Mouse (Mus musculus): ENCODE data around the gene Krt10. TPM values are rescaled to one million over a fixed set of nuclear protein-coding genes. Genes with fewer than 3 reads are reported as not detected.

Gene Krt10
- total RNA-seq (2023): 1 to 10 TPM; 1.5 to 3.2 TPM

GRCm38 (mm10) chr11:99389264-99389663 is at the start of gene Krt10:
Gene Krt10, minus strand, starts transcription at chr11:99389364.

GRCm38 (mm10) chr11:99437972-99438371 is 48.8 kb upstream of the Krt10 start, which contains the start of gene Krt20:
Gene Krt20, minus strand, starts transcription at chr11:99438150.

GRCm38 (mm10) chr11:99422159-99422558 is 33.0 kb upstream of the Krt10 start, which contains the start of gene Krt12:
Gene Krt12, minus strand, starts transcription at chr11:99422259.

GRCm38 (mm10) chr11:99374803-99375202 is 14.4 kb downstream of the Krt10 start, which contains the start of gene Krt28:
Gene Krt28, minus strand, starts transcription at chr11:99374903.

GRCm38 (mm10) chr11:99351004-99351403 is 38.2 kb downstream of the Krt10 start, which contains the start of gene Krt27:
Gene Krt27, minus strand, starts transcription at chr11:99351104.

GRCm38 (mm10) chr11:99337866-99338265 is 51.3 kb downstream of the Krt10 start, which contains the start of gene Krt26:
Gene Krt26, minus strand, starts transcription at chr11:99337966.

Other genes starting within 250 kb of the Krt10 start
- gene Ccr7, start 234.3 kb downstream of the Krt10 start, total RNA-seq (2023): 100 to 1,000 TPM; 336 to 600 TPM
- 100 to 1,000 TPM; 161 to 173 TPM for gene Smarce1, start 158.3 kb downstream of the Krt10 start, total RNA-seq (2023)
- gene Krt222, start 145.3 kb downstream of the Krt10 start, total RNA-seq (2023): 1 to 10 TPM; 1.8 to 2.0 TPM
- not detected for gene Krt24, start 104.1 kb downstream of the Krt10 start, total RNA-seq (2023)
- not detected for gene Krt25, start 66.4 kb downstream of the Krt10 start, total RNA-seq (2023)
- not detected for gene Krt26, start 51.4 kb downstream of the Krt10 start, total RNA-seq (2023)
- not detected for gene Krt27, start 38.3 kb downstream of the Krt10 start, total RNA-seq (2023)
- not detected for gene Krt28, start 14.5 kb downstream of the Krt10 start, total RNA-seq (2023)
- gene Krt12, start 32.9 kb upstream of the Krt10 start, total RNA-seq (2023): not detected
- not detected for gene Krt20, start 48.8 kb upstream of the Krt10 start, total RNA-seq (2023)
- not detected for gene Krt23, start 103.8 kb upstream of the Krt10 start, total RNA-seq (2023)
- not detected for gene Krt39, start 132.0 kb upstream of the Krt10 start, total RNA-seq (2023)
- gene Krt40, start 153.8 kb upstream of the Krt10 start, total RNA-seq (2023): not detected
- not detected for gene Krtap3-3, start 161.5 kb upstream of the Krt10 start, total RNA-seq (2023)
- gene Krtap3-2, start 167.5 kb upstream of the Krt10 start, total RNA-seq (2023): not detected
- not detected for gene Gm11939, start 170.1 kb upstream of the Krt10 start, total RNA-seq (2023)
- not detected for gene Krtap3-1, start 177.3 kb upstream of the Krt10 start, total RNA-seq (2023)
- gene Krtap1-5, start 191.7 kb upstream of the Krt10 start, total RNA-seq (2023): not detected
- not detected for gene Krtap1-4, start 194.3 kb upstream of the Krt10 start, total RNA-seq (2023)
- not detected for gene Krtap1-3, start 202.0 kb upstream of the Krt10 start, total RNA-seq (2023)
- not detected for gene Krtap9-3, start 208.7 kb upstream of the Krt10 start, total RNA-seq (2023)
- gene Gm11938, start 213.9 kb upstream of the Krt10 start, total RNA-seq (2023): not detected
- not detected for gene Gm11937, start 220.8 kb upstream of the Krt10 start, total RNA-seq (2023)
- not detected for gene Krtap2-4, start 225.5 kb upstream of the Krt10 start, total RNA-seq (2023)
- gene Gm11562, start 231.1 kb upstream of the Krt10 start, total RNA-seq (2023): not detected
- not detected for gene Krtap4-1, start 238.9 kb upstream of the Krt10 start, total RNA-seq (2023)
- gene Krtap4-2, start 245.7 kb upstream of the Krt10 start, total RNA-seq (2023): not detected

Measured in B cell, adult 67 days (primary cell).